Mouse (Mus musculus) erythroblast, embryonic 14.5 days (primary cell): ENCODE data around the gene Smyd2. TPM values are rescaled to one million over a fixed set of nuclear protein-coding genes. Genes with fewer than 3 reads are reported as not detected.

Experiments used
- H3K27me3 ChIP-seq: 2 replicates; pipeline ENCODE4 v1.6.1; 2012; ENCODE audit warnings: inconsistent platforms; ENCODE audit not compliant: control insufficient read depth
- H3K36me3 ChIP-seq: 2 replicates; pipeline ENCODE4 v1.6.1; 2012; ENCODE audit warnings: mild to moderate bottlenecking, inconsistent platforms; ENCODE audit not compliant: control insufficient read depth
- H3K4me1 ChIP-seq: 2 replicates; pipeline ENCODE4 v1.6.1; 2012; ENCODE audit warnings: inconsistent platforms; ENCODE audit not compliant: control insufficient read depth
- H3K4me3 ChIP-seq: replicated peaks from 2 replicates; pipeline ENCODE3; 2012; ENCODE audit warnings: moderate library complexity, mild to moderate bottlenecking, inconsistent platforms
- H3K9me3 ChIP-seq: 2 replicates; pipeline ENCODE4 v1.6.1; 2012; ENCODE audit warnings: low read length, inconsistent platforms, mixed read lengths; ENCODE audit not compliant: control insufficient read depth
- GATA1 ChIP-seq: IDR thresholded peaks from 2 replicates; pipeline ENCODE4 v1.6.1; 2012; ENCODE audit warnings: low read length, inconsistent platforms, mixed read lengths
- TAL1 ChIP-seq: IDR thresholded peaks from 3 replicates; pipeline ENCODE4 v1.6.1; 2012; ENCODE audit warnings: low read length, inconsistent platforms, mixed read lengths
- polyA plus RNA-seq: library from polyadenylated mRNA; stranded (reverse); fragments of >175 nt; gene quantifications from 2 replicates; pipeline ENCODE4 v1.2.3, GENCODE M21; 2012

The Smyd2 gene
- polyA plus RNA-seq, 1 experiment = 0.27 TPM

DNA sequence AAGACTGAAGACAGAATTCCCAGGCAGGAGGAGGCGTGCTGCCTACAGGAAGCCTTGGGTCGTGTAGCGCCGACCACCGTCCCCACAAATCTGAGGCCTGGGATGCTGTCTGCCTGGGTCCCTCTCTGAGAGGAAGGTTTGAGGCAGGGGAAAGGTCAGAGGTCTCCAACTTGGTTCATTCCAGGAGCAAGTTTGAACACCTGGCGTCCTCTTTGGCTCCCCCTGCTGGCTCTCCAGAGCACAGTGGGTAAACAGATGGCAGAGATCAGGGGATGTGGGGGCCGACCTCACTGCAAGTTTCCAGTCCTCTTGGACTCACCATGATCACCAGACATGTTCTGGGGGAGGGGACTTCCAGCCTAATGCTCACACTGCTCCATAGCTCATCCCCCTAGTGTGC, 39.3 kb downstream of the Smyd2 start:
- TF ChIP-seq TAL1 (no peak), GATA1 (no peak)
- Histone ChIP-seq H3K4me1 (peaks cover 26% of the 10 kb centered on the region), H3K4me3 (no peak overlapping the region), H3K27me3 (no peaks in the 10 kb centered on the region), H3K36me3 (peaks cover 15% of the 10 kb centered on the region), H3K9me3 (no peaks in the 10 kb centered on the region)

DNA sequence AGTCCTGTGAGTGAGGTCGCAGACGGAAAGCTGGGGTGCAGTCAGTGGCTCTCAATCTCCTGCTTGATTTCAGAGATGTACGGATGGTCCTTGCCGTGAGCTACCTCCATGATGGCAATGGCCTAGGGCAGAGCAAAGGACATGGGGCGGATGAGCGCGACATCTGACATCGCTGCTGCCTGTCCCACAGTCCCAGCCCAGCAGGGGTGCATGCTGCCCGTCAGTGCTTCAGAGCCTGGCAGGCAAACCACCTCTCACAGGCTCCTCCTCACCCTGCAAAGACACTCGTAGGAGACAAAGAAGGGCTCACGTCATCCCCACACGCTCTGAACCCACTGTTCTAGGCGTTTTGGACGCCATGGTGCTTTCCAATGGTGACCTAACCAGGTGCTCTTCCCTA, 41.4 kb downstream of the Smyd2 start:
- peaks cover 15% of the 10 kb centered on the region for H3K4me1 ChIP-seq
- H3K27me3 ChIP-seq = no peaks in the 10 kb centered on the region
- no peaks in the 10 kb centered on the region for H3K9me3 ChIP-seq
- TF ChIP-seq TAL1 (no peak), GATA1 (no peak)
- H3K36me3 ChIP-seq = peaks cover 14% of the 10 kb centered on the region
- H3K4me3 ChIP-seq = no peak overlapping the region

DNA sequence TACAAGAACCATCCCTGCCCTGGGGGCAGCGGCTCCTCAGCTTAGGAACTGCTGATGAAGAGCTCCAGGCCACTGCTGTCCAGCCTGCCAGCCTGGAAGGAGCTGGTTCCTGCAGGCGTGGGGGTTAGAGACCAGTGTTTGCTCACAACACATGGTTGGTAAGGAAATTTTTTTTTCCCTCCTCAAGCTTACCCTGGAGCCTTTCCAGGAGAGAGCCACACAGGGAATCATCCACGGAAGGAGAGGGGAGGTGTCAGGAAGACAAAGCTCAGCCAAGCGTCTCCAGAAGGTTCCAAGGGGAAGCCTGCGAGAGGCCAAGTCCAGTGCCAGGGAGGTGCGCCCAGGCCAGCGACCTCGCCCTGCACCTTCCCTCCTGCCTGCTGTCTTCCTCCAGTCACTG, 42.2 kb downstream of the Smyd2 start:
- Histone ChIP-seq H3K27me3 (no peaks in the 10 kb centered on the region), H3K4me1 (peaks cover 11% of the 10 kb centered on the region), H3K9me3 (no peaks in the 10 kb centered on the region), H3K4me3 (no peak overlapping the region), H3K36me3 (peaks cover 11% of the 10 kb centered on the region)
- TF ChIP-seq TAL1 (no peak), GATA1 (no peak)

DNA sequence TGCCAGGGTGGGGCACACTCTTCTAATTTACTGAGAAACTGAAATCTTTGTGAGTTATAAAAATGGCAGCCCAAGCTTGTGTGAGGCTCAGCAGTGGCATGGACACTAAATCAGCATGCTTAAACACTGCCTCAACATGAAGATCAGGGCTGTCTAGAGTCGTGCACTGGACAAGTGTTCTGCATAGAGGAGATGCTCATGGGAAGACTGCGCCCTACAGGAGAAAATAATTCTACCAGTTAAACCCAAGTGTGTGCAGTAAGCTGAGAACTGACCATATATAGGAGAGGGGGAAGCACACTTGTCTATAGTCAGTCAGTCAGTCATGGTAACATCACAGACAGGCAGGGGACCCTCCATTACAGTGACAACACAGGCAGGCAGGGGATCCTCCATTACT, 43.0 kb downstream of the Smyd2 start:
- H3K36me3 ChIP-seq = peaks cover 8% of the 10 kb centered on the region; the same call in 1 of the 2 replicates
- no peak overlapping the region for H3K4me3 ChIP-seq
- TF ChIP-seq TAL1 (no peak), GATA1 (no peak)
- peaks cover 11% of the 10 kb centered on the region for H3K4me1 ChIP-seq
- no peaks in the 10 kb centered on the region for H3K9me3 ChIP-seq
- H3K27me3 ChIP-seq = no peaks in the 10 kb centered on the region

DNA sequence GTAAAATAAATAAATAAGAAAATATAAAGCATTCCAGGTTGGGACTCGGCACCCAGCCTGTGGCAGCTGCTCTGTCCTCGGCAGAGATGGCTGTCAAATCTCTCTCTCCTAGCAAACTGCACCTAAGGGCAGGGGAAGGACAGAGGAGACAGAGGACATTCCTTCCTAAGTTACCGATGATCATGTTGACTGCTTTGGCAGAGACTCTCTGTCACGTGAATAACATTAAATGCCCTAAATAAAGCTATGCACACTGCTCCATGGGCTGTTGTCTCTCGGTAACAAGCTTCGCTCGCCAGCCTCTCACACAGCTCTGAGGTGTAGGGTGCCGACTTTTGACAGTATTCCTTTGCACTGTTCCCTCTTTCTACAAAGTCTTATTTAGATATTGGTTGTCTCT, 46.0 kb downstream of the Smyd2 start:
- peaks cover 2% of the 10 kb centered on the region; the same call in 1 of the 2 replicates for H3K36me3 ChIP-seq
- H3K9me3 ChIP-seq = no peaks in the 10 kb centered on the region
- H3K27me3 ChIP-seq = no peaks in the 10 kb centered on the region
- H3K4me1 ChIP-seq = peaks cover 7% of the 10 kb centered on the region
- TF ChIP-seq GATA1 = no peak
- TF ChIP-seq TAL1 = no peak
- H3K4me3 ChIP-seq = no peak overlapping the region

DNA sequence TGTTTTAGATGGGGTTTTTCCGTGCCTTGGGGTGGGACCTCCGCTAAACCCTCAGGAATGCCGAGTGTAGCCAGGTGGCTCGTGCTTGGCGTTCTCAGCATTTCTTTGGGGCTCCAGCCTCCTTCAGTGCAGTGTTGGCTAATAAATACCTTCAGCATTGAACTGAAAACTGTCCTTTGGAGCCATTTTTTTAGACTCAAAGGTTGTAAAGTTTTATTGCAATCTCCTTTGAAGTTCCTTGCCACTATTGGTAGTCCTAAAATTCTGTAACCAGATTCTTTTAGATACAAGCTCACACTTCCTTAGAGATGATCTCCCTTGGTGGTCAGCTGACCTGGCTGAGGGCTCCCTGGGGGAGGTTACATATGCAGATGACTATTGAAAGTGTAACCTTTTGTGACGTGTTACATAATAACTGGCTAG, 46.7 kb downstream of the Smyd2 start:
- Histone ChIP-seq H3K4me1 (peaks cover 14% of the 10 kb centered on the region), H3K9me3 (no peaks in the 10 kb centered on the region), H3K27me3 (no peaks in the 10 kb centered on the region), H3K36me3 (peaks cover 2% of the 10 kb centered on the region; the same call in 1 of the 2 replicates), H3K4me3 (no peak overlapping the region)
- TF ChIP-seq TAL1 (no peak), GATA1 (no peak)

DNA sequence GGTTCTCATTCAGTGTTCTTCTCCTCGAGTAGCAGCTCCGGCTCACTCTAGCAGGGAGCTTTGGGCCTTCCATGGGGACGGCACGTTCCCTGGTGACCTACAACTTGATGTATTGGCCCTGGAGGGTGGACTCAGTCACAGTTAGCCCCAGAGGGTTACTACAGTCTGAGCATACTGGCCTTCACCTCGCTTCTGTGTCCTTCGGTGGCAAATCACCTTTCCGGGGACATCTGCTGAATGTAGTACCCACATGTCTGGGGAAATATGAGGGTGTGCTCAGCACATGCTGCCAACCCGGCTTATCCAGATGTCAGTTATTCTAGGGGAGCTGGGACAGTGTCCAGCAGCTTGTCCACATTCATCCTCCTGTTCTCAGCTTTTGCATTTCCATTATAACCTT, 48.6 kb downstream of the Smyd2 start:
- peaks cover 28% of the 10 kb centered on the region for H3K4me1 ChIP-seq
- no peaks in the 10 kb centered on the region for H3K36me3 ChIP-seq
- TF ChIP-seq GATA1 = no peak
- no peak for TF ChIP-seq TAL1
- no peaks in the 10 kb centered on the region for H3K9me3 ChIP-seq
- no peak overlapping the region for H3K4me3 ChIP-seq
- H3K27me3 ChIP-seq = no peaks in the 10 kb centered on the region

DNA sequence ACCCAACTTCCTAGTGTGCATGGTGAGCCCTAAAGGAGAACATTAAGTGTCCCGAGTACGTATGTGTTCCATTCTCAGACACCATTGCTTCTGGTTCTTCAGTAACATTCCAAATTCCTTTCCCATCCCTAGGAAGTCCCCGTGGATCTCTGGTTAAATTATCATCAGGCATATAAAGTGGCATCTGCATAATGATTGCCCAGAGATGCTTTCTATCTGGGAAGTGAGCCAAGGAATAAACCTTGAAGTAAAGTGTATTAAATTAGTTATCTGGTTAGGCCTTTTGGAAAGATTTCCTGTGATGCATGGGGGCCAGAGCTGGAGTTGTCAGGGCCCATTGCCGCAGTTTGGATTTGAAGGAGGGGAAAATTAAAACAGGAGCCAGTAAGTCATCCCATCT, 50.1 kb downstream of the Smyd2 start:
- Histone ChIP-seq H3K27me3 (no peaks in the 10 kb centered on the region), H3K4me1 (peaks cover 41% of the 10 kb centered on the region), H3K9me3 (no peaks in the 10 kb centered on the region), H3K4me3 (no peak overlapping the region), H3K36me3 (no peaks in the 10 kb centered on the region)
- TF ChIP-seq TAL1 = no peak
- no peak for TF ChIP-seq GATA1

DNA sequence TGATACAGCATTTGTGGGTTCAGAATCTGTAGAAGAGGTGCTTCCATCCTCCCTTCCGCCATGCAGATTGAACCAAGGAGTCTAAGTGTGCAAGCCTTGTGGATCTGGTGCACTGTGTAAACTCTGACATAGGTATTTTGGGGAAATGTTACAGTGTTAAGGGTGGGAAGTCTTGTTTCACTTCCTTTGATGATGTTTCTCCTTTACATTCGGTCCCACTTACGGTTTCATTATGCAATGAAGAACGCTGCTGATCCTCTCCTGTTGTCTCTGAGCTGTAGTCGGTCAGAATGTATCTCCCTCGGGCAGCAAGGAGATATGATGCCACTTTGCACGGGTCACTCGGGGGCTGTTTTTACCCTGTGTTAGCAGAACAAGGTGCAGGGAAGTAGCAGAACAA, 50.5 kb downstream of the Smyd2 start:
- Histone ChIP-seq H3K36me3 (no peaks in the 10 kb centered on the region), H3K9me3 (no peaks in the 10 kb centered on the region), H3K4me3 (no peak overlapping the region), H3K27me3 (no peaks in the 10 kb centered on the region), H3K4me1 (peaks cover 46% of the 10 kb centered on the region)
- TF ChIP-seq GATA1 (no peak), TAL1 (no peak)

DNA sequence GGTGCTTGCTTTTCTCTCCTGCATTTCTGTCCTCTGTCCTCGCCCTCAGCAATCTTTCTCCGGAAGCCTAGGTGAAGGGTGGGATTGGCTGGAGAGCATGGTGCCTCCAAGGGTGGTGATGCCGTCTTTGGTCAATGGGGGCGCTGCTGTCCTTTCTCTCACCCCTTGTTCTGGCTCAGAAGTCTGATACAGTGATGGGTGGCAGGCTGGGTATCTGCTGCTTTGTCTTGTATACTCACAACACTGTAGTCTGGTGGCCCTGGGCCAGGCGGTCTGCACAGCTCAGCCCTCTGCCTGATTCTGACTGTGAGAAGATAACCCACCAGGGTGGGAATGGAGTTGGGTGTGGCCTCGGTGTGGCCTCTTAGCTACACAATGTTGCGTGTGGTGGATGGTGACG, 51.6 kb downstream of the Smyd2 start:
- Histone ChIP-seq H3K4me1 (peaks cover 57% of the 10 kb centered on the region), H3K9me3 (no peaks in the 10 kb centered on the region), H3K36me3 (no peaks in the 10 kb centered on the region), H3K27me3 (no peaks in the 10 kb centered on the region), H3K4me3 (no peak overlapping the region)
- TF ChIP-seq TAL1 = no peak
- TF ChIP-seq GATA1 = no peak
